Mouse (Mus musculus) erythroid progenitor cell, adult 5-6 weeks (primary cell): ENCODE data around the gene Zfyve21. TPM values are rescaled to one million over a fixed set of nuclear protein-coding genes. Genes with fewer than 3 reads are reported as not detected.
A peak's percentile ranks its signal among the peaks of the same experiment; 100 is the strongest.

Experiments
- ATAC-seq: replicated peaks from 2 replicates; pipeline ENCODE4 v1.8.0; 2016; ENCODE audit warnings: moderate number of reproducible peaks, mild to moderate bottlenecking, moderate TSS enrichment, inconsistent platforms; ENCODE audit not compliant: poor library complexity, low FRiP score, severe bottlenecking
- total RNA-seq, 2 experiments: library from RNA; stranded (forward) in 1 of 2; stranded (reverse) in 1 of 2; fragments of 150-400 nt in 1 of 2; fragments of 186-747, 209-891 nt in 1 of 2; gene quantifications; 2 replicates each; pipeline versions ENCODE4 v1.2.3 to v1.2.4; 2015 to 2017; ENCODE audit warnings: low replicate concordance in 2 of 2

Zfyve21 gene
- total RNA-seq (2015; ENCODE audit: low replicate concordance) (4.2 and 9.4 TPM in 2 replicates), total RNA-seq (2017; ENCODE audit: low replicate concordance) (5.6 and 8.4 TPM in 2 replicates)

DNA sequence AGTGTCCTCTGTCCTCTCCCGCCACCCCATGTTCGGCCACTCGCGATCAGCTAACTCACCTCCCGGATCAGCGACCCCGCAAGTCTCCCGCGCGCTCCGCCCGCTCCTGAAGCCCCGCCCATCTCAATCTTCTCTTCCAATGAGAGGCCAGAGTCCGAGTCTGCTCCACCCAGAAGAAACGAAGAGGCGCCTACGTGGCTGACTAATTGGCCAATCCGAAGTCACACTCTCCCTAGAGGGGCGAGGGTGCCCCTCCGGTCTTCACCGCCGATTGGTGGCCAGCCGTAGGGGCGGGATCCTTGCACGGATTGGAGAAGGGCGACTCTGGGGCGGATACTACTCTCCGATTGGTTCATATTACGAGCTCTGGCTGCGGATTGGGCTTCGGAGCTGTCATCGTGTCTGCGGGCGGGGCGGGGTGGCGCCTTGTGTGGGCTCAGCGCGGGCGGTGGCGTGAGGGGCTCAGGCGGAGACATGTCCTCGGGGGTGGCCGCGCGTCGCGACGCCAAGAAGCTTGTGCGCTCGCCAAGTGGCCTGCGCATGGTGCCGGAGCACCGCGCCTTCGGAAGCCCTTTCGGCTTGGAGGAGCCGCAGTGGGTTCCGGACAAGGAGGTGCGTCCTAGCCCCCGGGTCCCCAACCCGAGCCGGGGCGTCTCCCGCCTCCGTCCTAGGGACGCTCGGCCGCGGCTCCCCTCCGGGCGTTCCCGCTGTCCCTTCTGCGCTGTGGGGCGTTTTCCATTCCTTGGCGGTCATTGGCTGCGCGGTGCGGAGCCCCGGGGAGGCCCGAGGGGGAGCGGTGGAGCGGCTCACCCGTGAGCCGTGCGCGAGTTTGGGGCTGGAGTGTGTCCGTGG is at the start of gene Zfyve21, which contains the start of gene Xrcc3:
TSS of gene Zfyve21 (plus strand) at position 405 of the 852 bp plus-strand sequence.
TSS of gene Xrcc3 (minus strand) at position 108 of the 852 bp plus-strand sequence.
- ATAC-seq, result peak; percentile 83

- no peak for ATAC-seq
Observed at GRCm38 (mm10) chr12:111766313-111767236, 47.4 kb upstream of the Zfyve21 start.

DNA sequence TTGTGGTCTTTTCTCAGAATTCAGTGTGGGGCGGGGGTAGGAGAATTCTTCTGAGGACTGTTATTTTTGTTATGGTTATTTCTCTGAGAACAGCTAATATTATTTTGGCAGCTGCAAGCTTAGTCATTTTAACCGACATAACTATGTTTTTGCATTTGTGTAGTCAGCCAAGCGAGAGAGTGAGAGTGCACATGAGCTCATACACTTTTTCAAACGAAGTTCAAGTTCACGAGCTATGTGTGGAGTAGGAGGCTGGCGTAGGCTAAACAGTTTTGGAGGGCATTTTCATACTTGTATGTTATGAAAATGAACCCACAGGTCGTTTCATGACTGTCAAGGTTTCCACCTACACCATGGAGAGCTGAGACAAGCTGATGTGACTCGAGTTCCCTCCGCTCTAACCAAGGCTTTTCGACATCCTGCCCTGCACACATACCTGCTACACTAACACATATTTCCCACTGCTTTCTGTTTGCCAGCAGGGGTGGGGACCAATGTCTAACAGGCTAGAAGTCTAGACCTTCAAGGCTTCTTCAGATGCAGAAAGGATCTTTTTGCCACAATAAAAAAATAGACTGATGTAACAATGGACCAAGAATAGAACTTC is 45.5 kb upstream of the Zfyve21 start:
- no peak for ATAC-seq

- no peak for ATAC-seq
Observed at GRCm38 (mm10) chr12:111769306-111769705, 44.7 kb upstream of the Zfyve21 start.

GRCm38 (mm10) chr12:111769816-111770577 is 44.0 kb upstream of the Zfyve21 start:
- ATAC-seq, result no peak

- ATAC-seq, result no peak
Observed at GRCm38 (mm10) chr12:111770651-111771050, 43.3 kb upstream of the Zfyve21 start.

DNA sequence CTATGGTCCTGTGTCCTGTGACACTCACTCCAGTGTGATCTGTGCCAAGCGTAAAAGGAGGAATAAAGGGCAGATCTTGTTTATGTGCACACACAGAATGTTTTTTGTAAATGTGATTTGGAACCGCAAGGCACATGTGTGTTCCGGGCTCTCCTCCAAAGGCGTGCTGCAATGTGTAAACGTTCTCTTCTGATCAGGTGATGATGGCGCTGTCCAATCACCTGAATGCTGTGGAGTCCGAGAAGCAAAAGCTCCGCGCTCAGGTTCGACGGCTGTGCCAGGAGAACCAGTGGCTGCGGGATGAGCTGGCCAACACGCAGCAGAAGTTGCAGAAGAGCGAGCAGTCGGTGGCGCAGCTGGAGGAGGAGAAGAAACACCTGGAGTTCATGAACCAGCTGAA is 39.8 kb upstream of the Zfyve21 start:
- no peak for ATAC-seq

DNA sequence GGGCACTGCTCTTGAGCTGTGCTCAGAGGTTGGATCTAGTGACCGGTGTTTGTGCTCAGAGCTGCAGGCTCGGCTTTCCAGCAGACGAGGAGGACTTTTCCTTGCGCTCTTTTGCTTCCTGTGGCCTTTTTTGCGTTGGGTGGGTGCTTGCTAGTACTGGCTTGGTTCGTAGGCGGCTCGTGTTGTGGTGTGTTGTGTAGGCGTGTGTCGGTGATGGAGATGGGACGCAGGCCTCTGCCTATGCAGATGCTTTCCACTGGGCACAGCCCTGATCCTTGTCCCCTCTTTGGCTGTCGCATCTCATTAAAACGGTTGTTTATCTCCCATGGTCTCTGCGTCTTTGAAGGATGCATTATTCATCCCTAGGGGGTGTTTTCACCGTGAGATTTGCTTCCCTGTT is 39.1 kb upstream of the Zfyve21 start:
- no peak for ATAC-seq

- ATAC-seq, result no peak
Observed at GRCm38 (mm10) chr12:111777919-111778318, 36.1 kb upstream of the Zfyve21 start.

GRCm38 (mm10) chr12:111779544-111779943 is 34.4 kb upstream of the Zfyve21 start:
- no peak for ATAC-seq

DNA sequence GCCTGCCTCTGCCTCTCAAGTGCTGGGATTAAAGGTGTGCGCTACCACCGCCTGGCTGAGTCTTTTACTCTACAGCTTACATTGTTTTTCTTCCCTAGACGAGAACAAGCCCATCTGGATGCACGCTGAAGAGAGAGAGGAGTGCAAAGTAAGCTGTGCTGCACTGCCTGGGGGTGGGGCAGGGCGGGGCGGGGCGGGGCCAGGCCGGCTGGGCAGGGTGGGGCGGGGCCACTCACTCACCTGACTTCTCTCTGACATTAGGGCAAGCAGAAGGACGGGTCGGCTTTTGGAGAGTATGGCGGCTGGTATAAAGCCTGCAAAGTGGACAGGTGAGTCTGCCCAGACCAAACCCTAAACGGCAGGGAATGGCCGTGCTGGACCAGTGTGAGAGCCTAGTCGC is 28.8 kb upstream of the Zfyve21 start:
- no peak for ATAC-seq

DNA sequence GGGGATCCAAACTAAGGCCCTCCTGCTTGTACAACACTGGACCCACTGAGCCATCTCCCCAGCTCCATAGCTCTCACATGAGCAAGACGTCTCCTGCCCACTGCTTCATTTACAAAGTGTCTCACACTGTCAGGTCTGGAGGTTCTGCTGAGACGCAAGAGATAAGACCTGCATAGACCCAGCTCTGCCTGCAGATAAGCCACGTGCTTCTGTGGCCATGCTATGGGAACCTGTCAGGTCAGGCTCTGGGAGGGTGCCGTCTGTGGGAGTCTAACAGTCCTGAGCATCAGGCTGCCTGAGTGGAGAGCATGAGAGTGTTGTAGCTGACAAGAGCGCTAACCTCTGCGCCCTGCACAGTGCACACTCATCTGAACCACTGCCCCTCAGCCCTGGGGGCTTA is 27.0 kb upstream of the Zfyve21 start:
- no peak for ATAC-seq

GRCm38 (mm10) chr12:111790090-111790489 is 23.9 kb upstream of the Zfyve21 start:
- ATAC-seq, result no peak

- ATAC-seq, result no peak
Observed at GRCm38 (mm10) chr12:111790631-111791030, 23.3 kb upstream of the Zfyve21 start.

DNA sequence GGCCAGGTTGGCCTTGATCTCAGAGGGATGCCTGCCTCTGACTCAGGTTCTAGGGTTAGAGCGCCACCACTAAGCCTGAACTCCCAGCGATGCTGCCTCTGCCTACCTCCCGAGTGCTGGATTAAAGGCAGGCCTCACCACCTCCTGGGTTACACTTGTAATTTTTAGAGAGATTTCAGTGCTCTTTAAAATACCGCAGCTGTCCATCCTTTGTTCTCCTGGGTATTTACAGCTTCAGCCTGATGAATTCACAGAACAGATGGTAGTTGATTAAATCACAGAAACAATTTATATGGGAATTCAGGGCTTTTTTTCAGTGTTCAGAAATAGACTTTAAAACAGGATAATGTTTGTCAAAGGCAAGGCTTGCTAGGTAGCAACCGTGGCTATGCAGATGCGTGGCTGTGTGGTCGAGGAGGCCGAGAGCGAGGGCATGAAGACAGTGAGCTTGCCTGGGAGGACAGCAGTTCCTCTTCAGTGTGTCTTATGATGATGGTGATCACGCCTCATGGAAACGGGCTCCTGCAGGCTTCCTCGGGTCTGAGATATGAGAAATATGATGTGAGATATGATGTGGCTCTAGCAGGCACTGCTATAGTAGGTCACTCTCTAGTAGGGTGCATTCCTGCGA is 22.4 kb upstream of the Zfyve21 start:
- no peak for ATAC-seq

GRCm38 (mm10) chr12:111794102-111794501 is 19.9 kb upstream of the Zfyve21 start:
- ATAC-seq, result no peak

DNA sequence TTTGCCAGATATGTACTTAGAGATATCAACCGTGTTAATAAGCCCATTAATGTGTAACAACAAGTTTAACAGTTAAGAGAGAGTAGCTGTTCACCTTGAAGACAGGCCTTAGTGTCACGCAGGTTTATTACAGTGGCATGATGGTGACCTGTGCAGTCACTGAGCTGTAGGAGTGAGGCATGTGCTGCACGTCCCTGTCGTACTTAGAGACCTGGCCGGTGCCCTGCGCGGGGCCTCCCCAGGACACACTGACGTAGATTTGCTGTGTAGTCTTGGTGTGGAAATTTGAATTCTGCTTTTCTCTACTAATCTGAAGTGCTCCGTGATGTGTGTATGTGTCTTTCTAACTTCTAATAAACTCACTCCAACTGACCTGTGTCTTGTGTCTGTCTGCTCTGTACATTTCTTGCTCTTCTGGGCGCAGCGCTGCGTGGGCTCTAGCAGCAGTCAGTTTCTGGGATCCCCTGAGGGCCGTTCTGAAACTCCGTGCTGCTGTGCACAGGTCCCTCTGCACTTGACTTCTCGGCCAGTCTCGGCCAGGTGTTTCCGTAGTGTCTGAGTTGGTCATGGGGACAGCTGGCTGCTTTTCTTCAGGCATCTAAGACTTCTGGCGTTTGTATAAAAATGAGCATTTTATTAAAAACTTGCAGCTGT is 19.3 kb upstream of the Zfyve21 start:
- ATAC-seq, result no peak

DNA sequence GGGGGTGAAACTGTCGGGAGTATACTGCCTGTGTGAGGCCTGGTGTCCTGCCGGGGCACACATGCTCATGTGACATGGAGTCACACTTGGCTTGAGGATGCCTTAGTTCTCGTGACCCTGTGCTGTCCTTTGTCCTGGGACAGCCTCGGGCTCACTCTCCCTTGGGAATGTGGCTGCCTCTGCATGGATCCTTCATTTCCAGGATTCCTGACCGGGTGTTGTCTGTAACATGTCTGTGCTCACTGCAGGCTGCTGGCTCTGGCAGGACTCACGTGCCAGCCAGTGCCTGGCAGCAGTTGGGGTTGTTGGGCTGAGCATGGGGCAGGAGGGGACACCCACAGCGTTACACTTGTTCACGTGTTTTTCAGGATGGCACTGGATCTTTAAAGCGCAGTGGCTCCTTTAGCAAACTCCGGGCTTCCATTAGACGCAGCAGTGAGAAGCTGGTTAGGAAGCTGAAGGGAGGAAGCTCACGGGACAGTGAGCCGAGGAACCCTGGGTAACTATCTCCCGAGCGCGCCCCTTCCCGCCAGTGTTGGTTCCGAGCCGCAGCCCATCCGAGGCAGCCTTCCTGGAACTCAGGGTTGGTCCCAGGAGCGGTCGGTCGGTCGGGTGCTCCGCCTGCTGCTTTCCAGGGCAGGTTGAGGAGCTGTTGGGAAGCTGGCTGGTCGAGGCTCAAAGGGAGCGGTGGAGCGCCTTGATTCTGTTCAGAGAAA is 18.6 kb upstream of the Zfyve21 start:
- no peak for ATAC-seq
